Mouse (Mus musculus): ENCODE measurements around the gene Ndc80.

DNA sequence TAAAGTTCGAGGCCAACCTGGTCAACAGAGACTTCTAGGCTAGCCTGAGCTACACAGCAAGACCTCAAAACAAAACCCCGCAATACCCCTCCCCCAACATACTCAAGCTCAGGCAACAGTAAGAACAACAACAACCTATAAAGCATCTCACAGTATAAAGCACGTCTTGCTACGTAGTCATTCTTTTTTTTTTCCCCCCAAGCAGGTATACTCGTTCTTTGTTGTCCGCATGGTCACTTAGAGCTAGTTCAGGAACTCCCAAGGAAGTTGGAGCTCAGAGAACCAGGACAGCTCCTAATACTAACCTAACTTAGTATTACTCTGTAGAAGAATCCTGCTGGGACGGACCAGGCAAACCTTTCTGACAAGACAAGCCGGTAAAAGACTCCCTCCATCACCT lies 52.5 kb downstream of the Ndc80 start:
- TF ChIP-seq POLR2A (IDR thresholded peaks at IDR 0.05; ENCODE audit: borderline replicate concordance, control insufficient read depth, low read depth, low read length) (no peak), CTCF (IDR thresholded peaks at IDR 0.05; ENCODE audit: control insufficient read depth, insufficient read depth, low read length) (no peak)
